Comparison of ENCODE assay signal across 9 mouse cellular contexts in genomic region chr6:71268929-71269685, GRCm38 (mm10). TPM values are rescaled to one million over a fixed set of nuclear protein-coding genes. Genes with fewer than 3 reads are reported as not detected.
DNase-seq lines count a peak whose midpoint lies in the region; ATAC-seq lines count a peak whose summit lies in the region.
"Had no signal": no experiment of that assay in that cellular context is flagged by ENCODE, and none has a peak within 500 bp of the region (broad histone marks: within the 10 kb centered on the region; RNA-seq: fewer than 3 reads in every experiment).

No protein-coding gene starts in this region.

- peaks cover 16% of the 10 kb centered on the region for H3K4me1 ChIP-seq in forebrain, embryonic 16.5 days (replicated peaks; ENCODE audit: control insufficient read depth, insufficient read depth, low read length)

- H3K27me3 ChIP-seq in forebrain, embryonic 16.5 days (replicated peaks; ENCODE audit: control insufficient read depth, insufficient read depth, low read length): no peaks in the 10 kb centered on the region
- H3K27me3 ChIP-seq: neural tube, embryonic 13.5 days had no signal

- no peaks in the 10 kb centered on the region for H3K9me3 ChIP-seq in forebrain, embryonic 16.5 days (ENCODE audit: control insufficient read depth, low read length)
- H3K9me3 ChIP-seq: neural tube, embryonic 13.5 days had no signal

- no peak for ATAC-seq in forebrain, embryonic 16.5 days

- no peaks in the 10 kb centered on the region for H3K36me3 ChIP-seq in forebrain, embryonic 16.5 days (ENCODE audit: control insufficient read depth, insufficient read depth)
- H3K36me3 ChIP-seq: neural tube, embryonic 13.5 days had no signal

- peak; percentile 34 to 49 for DNase-seq in cerebellum, postnatal 10 days
- DNase-seq in cerebellum, postnatal 4 days (ENCODE audit: low spot score in 2 of 2): no peak
- DNase-seq in lung, postnatal 10 days: peak; percentile 10
- DNase-seq in lung, adult 18-20 months: no peak
- DNase-seq in induced T-regulatory cell, adult 2 months (ENCODE audit: low read depth): peak; percentile 49
- DNase-seq in thymus, postnatal 14 days: peak; percentile 74
- DNase-seq in spleen, adult 18-20 months: no peak

- H3K4me3 ChIP-seq in forebrain, embryonic 16.5 days (replicated peaks; ENCODE audit: low read length): no peak overlapping the region
- H3K4me3 ChIP-seq: neural tube, embryonic 13.5 days had no signal

- WGBS in forebrain, embryonic 16.5 days: 65% methylated on average over 7 of the region's 7 CpGs

- H3K4me2 ChIP-seq in forebrain, embryonic 16.5 days (ENCODE audit: low read length): no peak overlapping the region
- H3K4me2 ChIP-seq: neural tube, embryonic 13.5 days had no signal

- H3K9ac ChIP-seq in forebrain, embryonic 16.5 days (replicated peaks; ENCODE audit: low read depth, low read length): no peak overlapping the region
- H3K9ac ChIP-seq: neural tube, embryonic 13.5 days had no signal

- H3K27ac ChIP-seq in forebrain, embryonic 16.5 days (ENCODE audit: low read length): no peak overlapping the region
- H3K27ac ChIP-seq: neural tube, embryonic 13.5 days had no signal

RNA-seq across cellular contexts. Expression of gene Krcc1, which starts 2.4 kb away (rescaled TPM):
- polyA plus RNA-seq in forebrain, embryonic 16.5 days (2015; fragmentation: Nextera tagmentation; extraction: Ambion mirVana): 18.5 and 19.0 TPM in 2 replicates

RNA-seq across cellular contexts. Expression of gene Smyd1, which starts 52.9 kb away (rescaled TPM):
- polyA plus RNA-seq in forebrain, embryonic 16.5 days (2015; fragmentation: Nextera tagmentation; extraction: Ambion mirVana): 0.07 and 0.25 TPM in 2 replicates

RNA-seq across cellular contexts. Expression of gene Cd8b1, which starts 53.5 kb away (rescaled TPM):
- not detected in 2 replicates for polyA plus RNA-seq in forebrain, embryonic 16.5 days (2015; fragmentation: Nextera tagmentation; extraction: Ambion mirVana)
- polyA plus RNA-seq: neural tube, embryonic 13.5 days had no signal

Comparison
In these comparisons a context has a peak if more than half of its experiments do, and no peak if none do; other contexts are left out.
1. DNase-seq: peak in cerebellum, postnatal 10 days (2 of 2), lung, postnatal 10 days (single experiment), induced T-regulatory cell, adult 2 months (single experiment) and thymus, postnatal 14 days (single experiment); none in cerebellum, postnatal 4 days (0 of 2), lung, adult 18-20 months (0 of 2) and spleen, adult 18-20 months (0 of 2).